Mouse (Mus musculus) kidney, adult 2 months (tissue): Measurements from ENCODE around the gene Wdr48. TPM values are rescaled to one million over a fixed set of nuclear protein-coding genes. Genes with fewer than 3 reads are reported as not detected.

Experiments used
- DNase-seq: peaks from one replicate; pipeline ENCODE4 v3.0.0; 2021
- H3K27ac ChIP-seq: fragments of 200-500 bp; 2 replicates; pipeline ENCODE4 v1.5.1; 2012; ENCODE audit warnings: low read depth, low read length, control low read depth, inconsistent platforms; ENCODE audit not compliant: insufficient read depth
- H3K27me3 ChIP-seq: fragments of 200-500 bp; replicated peaks from 2 replicates; pipeline ENCODE4 v1.6.1; 2012; ENCODE audit warnings: mild to moderate bottlenecking, moderate library complexity, low read length, inconsistent platforms; ENCODE audit not compliant: control insufficient read depth, insufficient read depth
- H3K36me3 ChIP-seq: fragments of 200-500 bp; 2 replicates; pipeline ENCODE4 v1.6.1; 2012; ENCODE audit warnings: mild to moderate bottlenecking, moderate library complexity, low read length, inconsistent platforms; ENCODE audit not compliant: control insufficient read depth, insufficient read depth
- H3K4me1 ChIP-seq: fragments of 200-500 bp; 2 replicates; pipeline ENCODE4 v1.6.1; 2011; ENCODE audit warnings: low read length; ENCODE audit not compliant: control insufficient read depth, insufficient read depth
- H3K4me3 ChIP-seq: fragments of 200-500 bp; 2 replicates; pipeline ENCODE4 v1.5.1; 2011; ENCODE audit warnings: mild to moderate bottlenecking, low read depth, low read length, control low read depth; ENCODE audit not compliant: insufficient read depth
- CTCF ChIP-seq: fragments of 200-500 bp; conservative IDR thresholded peaks from 2 replicates; pipeline ENCODE4 v1.5.1; 2011; ENCODE audit warnings: low read depth, mild to moderate bottlenecking, control low read depth, low read length, moderate library complexity, mixed read lengths; ENCODE audit not compliant: insufficient read depth, insufficient read length
- POLR2A ChIP-seq: fragments of 200-500 bp; IDR thresholded peaks from one replicate; pipeline ENCODE4 v1.6.1; 2011; ENCODE audit warnings: low read depth, low read length, control low read depth
- WGBS: fragments of 180-500 bp; shearing (Covaris S2); methylation state at CpG from one replicate; pipeline ENCODE4 v1.1.7; 2018; 5-methylcytosine and 5-hydroxymethylcytosine counted together
- polyA plus RNA-seq: library from polyadenylated mRNA; depleted of rRNA; stranded (reverse); fragments of >200 nt; gene quantifications from 2 replicates; pipeline ENCODE4 v1.2.3, GENCODE M21; 2012

Gene Wdr48
- polyA plus RNA-seq, 1 experiment = 27.3 TPM

GRCm38 (mm10) chr9:119925729-119926128, 31.1 kb downstream of the Wdr48 start:
- WGBS = 65% methylated on average over 8 of the region's 8 CpGs
- no peaks in the 10 kb centered on the region for H3K4me1 ChIP-seq
- no peaks in the 10 kb centered on the region; the same call in none of the 2 replicates for H3K36me3 ChIP-seq
- TF ChIP-seq POLR2A (no peak), CTCF (no peak)
- H3K27ac ChIP-seq = no peak overlapping the region
- H3K4me3 ChIP-seq = no peak overlapping the region
- H3K27me3 ChIP-seq = no peaks in the 10 kb centered on the region
- DNase-seq = peak; percentile 69

GRCm38 (mm10) chr9:119926497-119926896, 31.8 kb downstream of the Wdr48 start:
- Histone ChIP-seq H3K4me3 (no peak overlapping the region), H3K27me3 (no peaks in the 10 kb centered on the region), H3K36me3 (no peaks in the 10 kb centered on the region; the same call in none of the 2 replicates), H3K27ac (no peak overlapping the region), H3K4me1 (no peaks in the 10 kb centered on the region)
- 80% methylated on average over 5 of the region's 5 CpGs for WGBS
- no peak for TF ChIP-seq POLR2A
- TF ChIP-seq CTCF = no peak
- peak; percentile 10 for DNase-seq

- 60% methylated on average over 12 of the region's 12 CpGs for WGBS
- Histone ChIP-seq H3K27ac (no peak overlapping the region; the same call in 1 of the 2 replicates), H3K36me3 (no peaks in the 10 kb centered on the region; the same call in 1 of the 2 replicates), H3K4me3 (no peak overlapping the region), H3K27me3 (no peaks in the 10 kb centered on the region), H3K4me1 (0 out of 2 replicates have a peak, but pooled peaks cover 2% of the 10 kb centered on the region)
- DNase-seq = peak; percentile 87
- TF ChIP-seq POLR2A (no peak), CTCF (no peak)
These were observed 37.7 kb downstream of the Wdr48 start for GRCm38 (mm10) chr9:119932358-119932757.

- H3K4me3 ChIP-seq = no peak overlapping the region
- no peak overlapping the region for H3K27ac ChIP-seq
- H3K4me1 ChIP-seq = 0 out of 2 replicates have a peak, but pooled peaks cover 5% of the 10 kb centered on the region
- 78% methylated on average over 6 of the region's 6 CpGs for WGBS
- H3K27me3 ChIP-seq = no peaks in the 10 kb centered on the region
- TF ChIP-seq CTCF (no peak), POLR2A (no peak)
- H3K36me3 ChIP-seq = no peaks in the 10 kb centered on the region
- peak; percentile 67 for DNase-seq
These were observed 39.0 kb downstream of the Wdr48 start for GRCm38 (mm10) chr9:119933675-119934074.

GRCm38 (mm10) chr9:119937005-119937773, 42.5 kb downstream of the Wdr48 start, which contains the start of the genes Gorasp1 and Ttc21a:
TSS of gene Gorasp1 (minus strand) at chr9:119937565.
TSS of gene Ttc21a (plus strand) at chr9:119937606.
- Histone ChIP-seq H3K4me1 (0 out of 2 replicates have a peak, but pooled peaks cover 5% of the 10 kb centered on the region), H3K27me3 (no peaks in the 10 kb centered on the region), H3K36me3 (no peaks in the 10 kb centered on the region), H3K4me3 (peak within 1 kb of the TSS; percentile 88), H3K27ac (peak within 1 kb of the TSS; percentile 19)
- TF ChIP-seq POLR2A (peak; percentile 50), CTCF (no peak)
- whole genome bisulfite sequencing = 3% methylated on average over 40 of the region's 40 CpGs
- DNase-seq = peak; percentile 97

- H3K4me1 ChIP-seq = 0 out of 2 replicates have a peak, but pooled peaks cover 5% of the 10 kb centered on the region
- TF ChIP-seq CTCF (no peak), POLR2A (no peak)
- no peak overlapping the region for H3K4me3 ChIP-seq
- WGBS = 65% methylated on average over 4 of the region's 4 CpGs
- H3K27me3 ChIP-seq = no peaks in the 10 kb centered on the region
- DNase-seq = no peak
- H3K27ac ChIP-seq = no peak overlapping the region
- no peaks in the 10 kb centered on the region for H3K36me3 ChIP-seq
These were observed 43.8 kb downstream of the Wdr48 start for GRCm38 (mm10) chr9:119938496-119938895.

- Histone ChIP-seq H3K36me3 (no peaks in the 10 kb centered on the region), H3K27ac (no peak overlapping the region), H3K4me3 (no peak overlapping the region), H3K27me3 (no peaks in the 10 kb centered on the region), H3K4me1 (0 out of 2 replicates have a peak, but pooled peaks cover 5% of the 10 kb centered on the region)
- DNase-seq = no peak
- 60% methylated on average over 10 of the region's 10 CpGs for WGBS
- no peak for TF ChIP-seq POLR2A
- no peak for TF ChIP-seq CTCF
These were observed 45.0 kb downstream of the Wdr48 start for GRCm38 (mm10) chr9:119939646-119940045.
